Mouse (Mus musculus) midbrain, embryonic 15.5 days (tissue): ENCODE data around the gene 4930558K02Rik. TPM values are rescaled to one million over a fixed set of nuclear protein-coding genes. Genes with fewer than 3 reads are reported as not detected.

Source experiments
- ATAC-seq: fragments of 200-750 bp; cut with Nextera tagmentation; replicated peaks from 2 replicates; pipeline ENCODE4 v1.8.0; 2017; ENCODE audit warnings: moderate TSS enrichment
- H3K27ac ChIP-seq: fragments of 300-500 bp; sonication (generic); 2 replicates; pipeline ENCODE4 v1.5.1; 2015; ENCODE audit warnings: mild to moderate bottlenecking, inconsistent platforms
- H3K27me3 ChIP-seq: fragments of 300-500 bp; sonication (generic); replicated peaks from 2 replicates; pipeline ENCODE4 v1.6.1; 2015; ENCODE audit warnings: inconsistent platforms
- H3K36me3 ChIP-seq: fragments of 300-500 bp; sonication (generic); replicated peaks from 2 replicates; pipeline ENCODE4 v1.6.1; 2015; ENCODE audit warnings: inconsistent platforms
- H3K4me1 ChIP-seq: fragments of 300-500 bp; sonication (generic); 2 replicates; pipeline ENCODE4 v1.6.1; 2015; ENCODE audit warnings: inconsistent platforms
- H3K4me2 ChIP-seq: fragments of 300-500 bp; sonication (generic); 2 replicates; pipeline ENCODE4 v1.6.1; 2015; ENCODE audit warnings: inconsistent platforms, mild to moderate bottlenecking, moderate library complexity
- H3K4me3 ChIP-seq: fragments of 300-500 bp; sonication (generic); 2 replicates; pipeline ENCODE4 v1.5.1; 2015; ENCODE audit warnings: mild to moderate bottlenecking, inconsistent platforms
- H3K9ac ChIP-seq: fragments of 300-500 bp; sonication (generic); 2 replicates; pipeline ENCODE4 v1.6.1; 2015; ENCODE audit warnings: mild to moderate bottlenecking, inconsistent platforms
- H3K9me3 ChIP-seq: fragments of 300-500 bp; sonication (generic); 2 replicates; pipeline ENCODE4 v1.6.1; 2016; ENCODE audit warnings: inconsistent platforms
- WGBS: fragments of 180-500 bp; shearing (Covaris S2); methylation state at CpG from one replicate; pipeline ENCODE4 v1.1.7; 2015; ENCODE audit warnings: mixed read lengths; 5-methylcytosine and 5-hydroxymethylcytosine counted together
- polyA plus RNA-seq: library from polyadenylated mRNA; unstranded; fragments of >200 nt; fragmentation: Nextera tagmentation; extraction: Ambion mirVana; gene quantifications from 2 replicates; pipeline ENCODE4 v1.2.1, GENCODE M21; 2015

4930558K02Rik gene
- polyA plus RNA-seq, 1 experiment from 2014 or later: 0.22 TPM

- peaks cover 17% of the 10 kb centered on the region for H3K4me1 ChIP-seq
- ATAC-seq: peak; percentile 100
- H3K36me3 ChIP-seq: no peaks in the 10 kb centered on the region
- WGBS: 4% methylated on average over 38 of the region's 38 CpGs
- peak within 1 kb of the TSS; percentile 67 for H3K9ac ChIP-seq
- peak within 1 kb of the TSS; percentile 67 for H3K4me2 ChIP-seq
- H3K27me3 ChIP-seq: no peaks in the 10 kb centered on the region; the same call in 1 of the 2 replicates
- peak within 1 kb of the TSS; percentile 81 for H3K27ac ChIP-seq
- H3K4me3 ChIP-seq: peak within 1 kb of the TSS; percentile 81
- no peaks in the 10 kb centered on the region for H3K9me3 ChIP-seq
Observed at GRCm38 (mm10) chr1:161968589-161969407, 10.6 kb downstream of the 4930558K02Rik start, which contains the start of gene Pigc. Gene Pigc (plus strand): TSS chr1:161969186.

GRCm38 (mm10) chr1:161967936-161968335, 11.5 kb downstream of the 4930558K02Rik start:
- no peak overlapping the region for H3K27ac ChIP-seq
- H3K4me3 ChIP-seq: no peak overlapping the region
- H3K27me3 ChIP-seq: no peaks in the 10 kb centered on the region; the same call in 1 of the 2 replicates
- no peaks in the 10 kb centered on the region for H3K36me3 ChIP-seq
- no peaks in the 10 kb centered on the region for H3K9me3 ChIP-seq
- 86% methylated on average over 2 of the region's 2 CpGs for WGBS
- peaks cover 17% of the 10 kb centered on the region for H3K4me1 ChIP-seq
- no peak overlapping the region for H3K4me2 ChIP-seq
- ATAC-seq: no peak
- H3K9ac ChIP-seq: no peak overlapping the region

- H3K4me3 ChIP-seq: no peak overlapping the region
- no peak overlapping the region for H3K27ac ChIP-seq
- WGBS: 61% methylated on average over 3 of the region's 3 CpGs
- H3K36me3 ChIP-seq: no peaks in the 10 kb centered on the region
- no peaks in the 10 kb centered on the region for H3K4me1 ChIP-seq
- no peak overlapping the region for H3K9ac ChIP-seq
- H3K27me3 ChIP-seq: no peaks in the 10 kb centered on the region; the same call in 1 of the 2 replicates
- peak; percentile 87 for ATAC-seq
- no peak overlapping the region for H3K4me2 ChIP-seq
- H3K9me3 ChIP-seq: no peaks in the 10 kb centered on the region
Observed at GRCm38 (mm10) chr1:161962465-161963377, 16.7 kb downstream of the 4930558K02Rik start.

DNA sequence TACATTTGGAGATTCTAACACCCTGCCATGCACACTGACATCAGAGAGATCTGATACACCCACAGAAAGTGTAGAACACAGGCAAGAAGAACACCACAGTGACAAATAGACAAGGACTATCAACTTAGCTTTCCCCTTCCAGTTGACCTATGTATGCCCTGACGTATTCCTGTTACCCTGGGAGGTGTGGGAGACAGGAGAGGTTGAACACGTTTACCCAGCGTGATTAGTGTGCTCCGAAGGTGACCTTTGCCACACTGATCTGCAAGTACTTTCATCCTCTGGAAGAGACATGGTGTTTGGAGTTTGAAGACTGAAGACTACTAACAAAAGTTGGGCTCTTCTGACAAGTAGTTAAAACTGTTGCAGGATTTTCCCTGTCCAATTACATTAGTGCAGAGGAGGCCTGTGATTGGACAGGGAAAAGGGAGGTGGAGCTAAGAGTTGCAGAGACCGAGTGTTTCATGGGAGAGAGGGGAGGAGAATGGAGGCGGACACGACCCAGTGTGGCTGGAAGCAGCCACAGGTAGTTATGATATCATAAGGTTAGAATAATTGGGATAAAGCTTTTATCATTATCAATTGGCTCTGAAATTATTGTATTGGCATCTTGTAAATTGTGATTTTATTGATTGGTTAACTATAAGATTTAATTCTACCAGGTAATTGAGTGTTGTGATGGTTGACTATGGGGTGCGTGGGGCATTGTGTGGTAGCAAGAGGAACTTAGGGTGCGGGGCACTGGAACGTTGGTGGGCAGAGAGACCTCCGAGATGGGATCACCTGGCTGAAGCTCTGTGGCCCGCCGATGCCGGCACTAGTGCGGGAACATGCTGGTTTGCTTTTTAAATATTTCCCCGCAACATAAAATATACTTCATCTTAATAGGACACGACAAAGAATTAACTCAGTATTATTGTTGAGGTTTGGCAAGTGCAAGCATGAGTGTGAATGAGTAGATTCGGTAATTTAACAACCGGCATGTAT, 21.2 kb downstream of the 4930558K02Rik start:
- ATAC-seq: no peak
- Histone ChIP-seq H3K9me3 (no peaks in the 10 kb centered on the region), H3K27ac (no peak overlapping the region), H3K36me3 (no peaks in the 10 kb centered on the region), H3K4me2 (no peak overlapping the region), H3K27me3 (no peaks in the 10 kb centered on the region), H3K9ac (no peak overlapping the region), H3K4me1 (no peaks in the 10 kb centered on the region), H3K4me3 (no peak overlapping the region)
- 81% methylated on average over 19 of the region's 19 CpGs for WGBS

DNA sequence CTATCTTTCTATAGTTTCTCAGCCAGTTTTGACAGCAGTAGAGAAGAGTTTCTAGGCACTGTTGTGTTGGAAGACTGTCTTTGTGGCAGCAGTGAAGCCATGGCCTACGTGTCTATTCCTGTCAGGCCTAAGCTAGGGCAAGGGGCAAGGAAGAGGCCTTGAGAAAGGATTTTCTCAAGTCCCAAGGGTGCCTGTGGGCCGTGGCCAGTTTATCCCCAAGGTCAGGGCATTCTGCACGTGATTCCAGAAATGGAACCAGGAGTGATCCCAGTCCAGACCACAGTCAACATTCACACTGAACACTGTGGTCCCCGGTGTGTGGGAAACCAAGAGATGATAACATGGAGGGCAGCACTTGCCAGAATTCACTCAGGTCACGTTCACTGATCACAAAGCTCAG, 23.6 kb downstream of the 4930558K02Rik start:
- Histone ChIP-seq H3K4me2 (no peak overlapping the region), H3K4me3 (no peak overlapping the region), H3K36me3 (no peaks in the 10 kb centered on the region), H3K27me3 (no peaks in the 10 kb centered on the region), H3K9ac (no peak overlapping the region), H3K27ac (no peak overlapping the region), H3K9me3 (no peaks in the 10 kb centered on the region), H3K4me1 (no peaks in the 10 kb centered on the region)
- 74% methylated on average over 5 of the region's 5 CpGs for WGBS
- ATAC-seq: no peak

DNA sequence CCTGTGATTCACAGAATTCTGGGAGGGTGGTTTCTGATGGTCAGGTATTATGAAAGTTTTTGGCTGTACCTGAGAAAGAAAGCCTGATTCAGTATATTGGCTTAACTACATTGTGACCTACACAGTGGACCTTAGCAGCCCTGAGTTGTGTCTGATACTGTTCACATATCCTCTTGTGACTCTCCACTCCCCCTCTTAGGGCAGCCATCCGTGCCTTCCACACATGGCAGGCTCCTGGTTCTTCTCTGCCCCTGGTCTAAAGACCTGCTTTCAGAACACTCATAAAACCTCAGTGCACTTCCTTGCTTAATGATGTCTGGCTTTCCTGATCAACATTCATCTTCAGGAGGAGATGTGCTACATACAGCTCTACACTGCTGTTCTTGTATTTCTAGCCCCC, 26.8 kb downstream of the 4930558K02Rik start:
- no peaks in the 10 kb centered on the region; the same call in 1 of the 2 replicates for H3K9me3 ChIP-seq
- no peaks in the 10 kb centered on the region for H3K36me3 ChIP-seq
- ATAC-seq: no peak
- no peaks in the 10 kb centered on the region for H3K4me1 ChIP-seq
- no peak overlapping the region for H3K9ac ChIP-seq
- H3K27me3 ChIP-seq: no peaks in the 10 kb centered on the region
- H3K4me2 ChIP-seq: no peak overlapping the region
- H3K27ac ChIP-seq: no peak overlapping the region
- 48% methylated on average over 1 of the region's 1 CpGs for WGBS
- H3K4me3 ChIP-seq: no peak overlapping the region

DNA sequence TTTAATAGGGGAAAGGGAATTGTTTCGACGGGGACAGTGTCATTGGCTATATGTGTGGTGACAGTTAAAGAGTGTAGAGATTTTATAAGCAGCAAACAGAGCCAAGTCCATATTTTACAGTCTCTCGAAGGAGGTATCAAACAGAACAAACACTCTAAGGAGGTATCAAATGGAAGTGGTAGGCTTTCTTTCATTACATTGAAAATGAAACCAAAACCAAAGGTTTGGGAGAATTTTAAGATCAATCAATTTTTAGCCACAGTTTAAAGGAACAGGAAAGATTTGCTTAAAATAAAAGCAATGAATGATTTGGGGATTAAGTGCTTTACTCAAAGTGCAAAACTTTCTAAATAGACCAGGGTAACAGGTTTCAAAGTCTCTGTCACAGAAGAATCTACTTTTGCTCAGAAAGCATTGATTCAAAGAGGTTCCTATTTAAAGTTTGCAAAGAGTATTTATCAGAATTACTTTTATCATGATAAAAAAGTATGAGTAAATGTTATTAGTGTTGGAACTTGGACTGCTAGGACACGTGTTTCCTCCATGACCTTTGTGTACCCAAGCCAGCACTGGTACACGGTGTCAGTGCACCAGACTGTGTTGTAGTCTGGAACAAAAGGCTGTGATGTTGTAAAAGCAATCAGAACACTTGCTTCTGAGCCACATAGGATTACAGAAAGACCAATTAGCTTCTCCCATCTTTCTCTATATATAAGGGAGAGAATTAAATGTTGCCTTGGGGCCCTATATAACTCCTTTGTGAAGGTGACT, 28.2 kb downstream of the 4930558K02Rik start:
- Histone ChIP-seq H3K4me1 (no peaks in the 10 kb centered on the region), H3K4me2 (no peak overlapping the region), H3K9ac (no peak overlapping the region), H3K27ac (no peak overlapping the region), H3K4me3 (no peak overlapping the region), H3K36me3 (no peaks in the 10 kb centered on the region), H3K9me3 (no peaks in the 10 kb centered on the region; the same call in 1 of the 2 replicates), H3K27me3 (no peaks in the 10 kb centered on the region)
- ATAC-seq: no peak
- WGBS: 80% methylated on average over 5 of the region's 5 CpGs

DNA sequence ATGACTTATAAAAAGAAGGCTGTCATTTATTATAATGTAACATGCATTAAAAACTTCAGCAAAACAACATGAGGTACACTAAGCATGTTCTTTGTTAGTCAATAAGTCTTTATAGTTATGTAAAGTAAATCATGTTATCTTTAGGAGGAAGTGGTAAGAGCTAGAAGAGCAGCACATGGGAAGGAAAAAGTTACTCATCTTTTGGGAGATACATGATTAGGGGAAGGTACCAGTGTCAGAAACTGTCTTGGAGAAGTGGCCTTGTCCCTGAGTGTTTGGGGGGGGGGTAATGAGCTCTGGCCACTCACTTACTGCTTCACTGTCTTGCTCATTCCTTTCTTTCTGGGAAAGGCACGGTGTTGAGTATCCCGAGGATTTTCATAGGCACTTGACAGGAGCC, 37.4 kb downstream of the 4930558K02Rik start:
- H3K9me3 ChIP-seq: no peaks in the 10 kb centered on the region
- H3K4me3 ChIP-seq: no peak overlapping the region
- no peak for ATAC-seq
- H3K27ac ChIP-seq: no peak overlapping the region
- 93% methylated on average over 2 of the region's 2 CpGs for WGBS
- no peak overlapping the region for H3K9ac ChIP-seq
- H3K4me1 ChIP-seq: no peaks in the 10 kb centered on the region
- no peaks in the 10 kb centered on the region for H3K27me3 ChIP-seq
- no peak overlapping the region for H3K4me2 ChIP-seq
- H3K36me3 ChIP-seq: no peaks in the 10 kb centered on the region

DNA sequence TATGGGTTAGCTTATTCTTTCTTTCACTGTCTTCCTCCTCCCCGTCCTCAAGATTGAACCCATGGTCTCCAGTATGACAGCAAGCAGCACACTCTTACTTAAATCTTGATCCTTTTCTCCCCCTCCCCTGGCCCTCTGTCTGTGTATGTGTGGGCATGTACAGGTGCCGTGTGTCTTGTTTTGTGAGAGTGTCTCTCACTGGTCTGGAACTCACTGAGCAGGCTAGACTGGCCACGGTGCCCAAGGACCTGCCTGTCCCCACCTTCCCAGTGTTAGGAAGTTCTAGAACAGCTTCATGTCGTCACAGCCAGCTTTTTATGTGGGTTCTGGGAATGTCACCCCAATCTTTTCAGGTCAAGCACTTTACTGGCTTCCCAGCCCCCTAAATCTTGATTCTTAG, 47.1 kb downstream of the 4930558K02Rik start:
- no peaks in the 10 kb centered on the region for H3K4me1 ChIP-seq
- ATAC-seq: no peak
- no peak overlapping the region for H3K4me2 ChIP-seq
- no peaks in the 10 kb centered on the region for H3K9me3 ChIP-seq
- H3K27ac ChIP-seq: no peak overlapping the region
- no peaks in the 10 kb centered on the region for H3K36me3 ChIP-seq
- no peaks in the 10 kb centered on the region for H3K27me3 ChIP-seq
- 85% methylated on average over 4 of the region's 4 CpGs for WGBS
- no peak overlapping the region for H3K4me3 ChIP-seq
- no peak overlapping the region for H3K9ac ChIP-seq

DNA sequence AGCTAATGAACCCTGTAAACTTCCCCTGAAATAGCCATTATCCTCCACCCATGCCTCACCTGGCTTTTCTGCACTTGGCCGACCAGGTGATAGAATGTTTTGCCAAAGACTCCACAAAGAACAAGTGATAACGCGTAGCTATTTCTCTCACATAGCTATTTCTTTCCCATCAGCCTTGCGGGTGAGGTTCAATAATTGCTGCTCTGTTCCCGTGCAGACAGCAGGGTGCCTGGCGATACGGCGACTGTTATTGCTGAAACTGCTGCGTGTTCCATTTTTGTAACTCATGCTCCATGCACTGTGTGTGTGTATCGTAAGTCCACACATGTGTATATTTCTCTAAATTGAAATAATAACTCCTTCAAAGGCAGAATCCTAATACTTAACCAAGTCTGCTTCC, 47.6 kb downstream of the 4930558K02Rik start:
- no peak for ATAC-seq

DNA sequence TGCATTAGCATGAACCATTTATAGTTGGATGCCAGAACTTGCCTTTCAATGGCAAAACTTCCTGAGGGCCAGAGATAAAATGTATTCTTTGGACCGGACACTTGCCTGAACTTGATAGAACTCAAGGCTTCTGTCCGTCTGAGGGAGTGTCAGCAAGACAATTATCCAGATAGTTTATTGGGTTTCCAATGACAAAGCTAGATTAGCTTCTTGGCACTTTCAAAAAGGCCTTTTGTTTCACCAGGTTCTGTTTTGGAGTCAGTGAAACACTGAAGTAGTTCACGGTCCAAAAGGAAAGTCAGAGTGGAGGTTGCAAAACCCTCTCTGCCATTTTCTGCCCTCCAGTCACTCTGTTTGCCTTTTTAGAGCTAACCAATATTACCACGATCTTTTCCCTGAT, 48.1 kb downstream of the 4930558K02Rik start:
- no peaks in the 10 kb centered on the region for H3K4me1 ChIP-seq
- no peak overlapping the region for H3K27ac ChIP-seq
- 74% methylated on average over 4 of the region's 4 CpGs for WGBS
- no peak overlapping the region for H3K4me2 ChIP-seq
- H3K9ac ChIP-seq: no peak overlapping the region
- H3K36me3 ChIP-seq: no peaks in the 10 kb centered on the region
- H3K27me3 ChIP-seq: no peaks in the 10 kb centered on the region
- H3K9me3 ChIP-seq: no peaks in the 10 kb centered on the region
- ATAC-seq: no peak
- no peak overlapping the region for H3K4me3 ChIP-seq

More for the DNA sequence above, 47.6 kb downstream of the 4930558K02Rik start:
- WGBS: 87% methylated on average over 10 of the region's 10 CpGs
- Histone ChIP-seq H3K4me3 (no peak overlapping the region), H3K9ac (no peak overlapping the region), H3K4me2 (no peak overlapping the region), H3K4me1 (no peaks in the 10 kb centered on the region), H3K9me3 (no peaks in the 10 kb centered on the region), H3K27ac (no peak overlapping the region), H3K27me3 (no peaks in the 10 kb centered on the region), H3K36me3 (no peaks in the 10 kb centered on the region)
